Mouse (Mus musculus) MEL (cell line): ENCODE measurements at regions not wholly inside any gene's neighbourhood (a gene's known extent, or its start where the extent isn't known, plus 50 kb on each side); places are given as distances from the start of the nearest gene placed in this dataset.

ENCODE experiments used
- CHD1 ChIP-seq: IDR thresholded peaks from 2 replicates; pipeline ENCODE4 v1.6.1; 2012; ENCODE audit warnings: low read depth, mild to moderate bottlenecking, inconsistent platforms, low read length, improper control_type of control experiment
- CTCF ChIP-seq, 3 experiments: IDR thresholded peaks in 2 of 3; conservative IDR thresholded peaks in 1 of 3; 2 replicates each; pipeline ENCODE4 v1.5.1; 2011 to 2012; ENCODE audit warnings: low read length in 3 of 3, low read depth in 2 of 3, mild to moderate bottlenecking in 2 of 3, improper control_type of control experiment in 1 of 3, inconsistent platforms in 1 of 3, mixed read lengths in 1 of 3, moderate library complexity in 1 of 3; ENCODE audit not compliant: control insufficient read depth in 1 of 3, insufficient read depth in 1 of 3, poor library complexity in 1 of 3, severe bottlenecking in 1 of 3
- E2F4 ChIP-seq: IDR thresholded peaks from 2 replicates; pipeline ENCODE4 v1.6.1; 2011; ENCODE audit warnings: low read depth, low read length, improper control_type of control experiment, borderline replicate concordance
- EP300 ChIP-seq, 2 experiments: IDR thresholded peaks; 2 replicates each; pipeline ENCODE4 v1.6.1; 2011; ENCODE audit warnings: improper control_type of control experiment in 2 of 2, low read length in 2 of 2, low read depth in 1 of 2, mild to moderate bottlenecking in 1 of 2
- MYC ChIP-seq: IDR thresholded peaks from 2 replicates; pipeline ENCODE4 v1.6.1; 2011; ENCODE audit warnings: low read depth, mild to moderate bottlenecking, low read length, improper control_type of control experiment, moderate library complexity
- NELFE ChIP-seq: IDR thresholded peaks from 2 replicates; pipeline ENCODE4 v1.6.1; 2011; ENCODE audit warnings: low read depth, low read length, improper control_type of control experiment
- POLR2AphosphoS2 ChIP-seq: IDR thresholded peaks from 2 replicates; pipeline ENCODE4 v1.6.1; 2011; ENCODE audit warnings: low read length, improper control_type of control experiment

- TF ChIP-seq EP300 (IDR thresholded peaks at IDR 0.05; ENCODE audit: low read depth in 1 of 2, low read length in 2 of 2) (no peak), CHD1 (no peak), MYC (no peak), NELFE (no peak), CTCF (IDR thresholded peaks at IDR 0.05 in 2 of 3, conservative IDR thresholded peaks at IDR 0.05 in 1 of 3; ENCODE audit: control insufficient read depth in 1 of 3, insufficient read depth in 1 of 3, low read depth in 2 of 3, low read length in 3 of 3, poor library complexity in 1 of 3, severe bottlenecking in 1 of 3) (no peak), E2F4 (no peak), POLR2AphosphoS2 (no peak)
These were observed 146.7 kb upstream of the Serp2 start for GRCm38 (mm10) chr14:76703373-76703764.
